Mouse (Mus musculus) G1E (cell line): ENCODE results near the gene Bcap29. TPM values are rescaled to one million over a fixed set of nuclear protein-coding genes. Genes with fewer than 3 reads are reported as not detected.

Experiments used
- ATAC-seq: 2 replicates; pipeline ENCODE4 v1.8.0; 2016; ENCODE audit warnings: mild to moderate bottlenecking; ENCODE audit not compliant: insufficient number of reproducible peaks, poor library complexity, low FRiP score, severe bottlenecking; ENCODE audit errors: extremely low read depth
- DNase-seq: peaks from one replicate; pipeline ENCODE4 v3.0.0; 2012; ENCODE audit warnings: low spot score
- H3K27me3 ChIP-seq: 2 replicates; pipeline ENCODE4 v1.6.1; 2012; ENCODE audit warnings: mild to moderate bottlenecking, low read length, inconsistent platforms; ENCODE audit not compliant: insufficient read depth
- H3K36me3 ChIP-seq: replicated peaks from 2 replicates; pipeline ENCODE3; 2012; ENCODE audit warnings: mild to moderate bottlenecking, inconsistent platforms
- H3K4me1 ChIP-seq: 2 replicates; pipeline ENCODE4 v1.6.1; 2012; ENCODE audit warnings: low read depth, low read length, inconsistent platforms, mixed read lengths; ENCODE audit not compliant: insufficient read depth
- H3K4me3 ChIP-seq: 2 replicates; pipeline ENCODE4 v1.5.1; 2012; ENCODE audit warnings: low read depth, mild to moderate bottlenecking, inconsistent platforms, low read length, moderate library complexity, mixed read lengths
- H3K9me3 ChIP-seq: replicated peaks from 2 replicates; pipeline ENCODE4 v1.6.1; 2012; ENCODE audit warnings: inconsistent platforms
- CTCF ChIP-seq: IDR thresholded peaks from 2 replicates; pipeline ENCODE4 v1.5.1; 2012; ENCODE audit warnings: low read depth, low read length, inconsistent platforms, mixed read lengths
- GATA1 ChIP-seq: IDR thresholded peaks from 2 replicates; pipeline ENCODE4 v1.6.1; 2012; ENCODE audit warnings: borderline replicate concordance, low read length, inconsistent platforms, mixed read lengths
- GATA2 ChIP-seq: IDR thresholded peaks from 2 replicates; pipeline ENCODE4 v1.6.1; 2012; ENCODE audit warnings: low read depth, low read length, inconsistent platforms, borderline replicate concordance
- POLR2AphosphoS5 ChIP-seq: IDR thresholded peaks from 2 replicates; pipeline ENCODE4 v1.6.1; 2012; ENCODE audit warnings: low read depth, low read length, inconsistent platforms; ENCODE audit not compliant: insufficient replicate concordance
- TAL1 ChIP-seq: conservative IDR thresholded peaks from 2 replicates; pipeline ENCODE4 v1.6.1; 2012; ENCODE audit warnings: low read depth, low read length, inconsistent platforms, mixed read lengths
- polyA plus RNA-seq: library from polyadenylated mRNA; stranded (reverse); fragments of >175 nt; gene quantifications from 2 replicates; pipeline ENCODE4 v1.2.3, GENCODE M21; 2012
- total RNA-seq, 2 experiments: library from RNA; stranded (forward) in 1 of 2; stranded (reverse) in 1 of 2; fragments of 200-1000 nt in 1 of 2; fragments of >200 nt in 1 of 2; fragmentation: Nextera tagmentation in 1 of 2; gene quantifications; 2 replicates each; pipeline ENCODE4 v1.2.3; 2014 to 2017

Gene Bcap29
- total and polyA plus RNA-seq, 3 experiments = 37.5 to 90.5 (median 47.6) TPM

GRCm38 (mm10) chr12:31608138-31608537 lies 26.3 kb downstream of the Bcap29 start:
- Histone ChIP-seq H3K4me3 (no peak overlapping the region), H3K27me3 (no peaks in the 10 kb centered on the region), H3K9me3 (no peaks in the 10 kb centered on the region), H3K4me1 (peaks cover 6% of the 10 kb centered on the region; the same call in 1 of the 2 replicates), H3K36me3 (peaks cover 77% of the 10 kb centered on the region)
- TF ChIP-seq GATA1 = no peak
- no peak for TF ChIP-seq GATA2
- TF ChIP-seq POLR2AphosphoS5 = no peak
- no peak for TF ChIP-seq CTCF
- TF ChIP-seq TAL1 = no peak
- ATAC-seq (no peak), DNase-seq (no peak)

- no peaks in the 10 kb centered on the region for H3K9me3 ChIP-seq
- no peak overlapping the region for H3K4me3 ChIP-seq
- no peaks in the 10 kb centered on the region for H3K27me3 ChIP-seq
- H3K36me3 ChIP-seq = peaks cover 68% of the 10 kb centered on the region
- DNase-seq (no peak), ATAC-seq (no peak)
- TF ChIP-seq CTCF (no peak), GATA1 (no peak), GATA2 (no peak), POLR2AphosphoS5 (no peak)
- H3K4me1 ChIP-seq = peaks cover 6% of the 10 kb centered on the region; the same call in 1 of the 2 replicates
Measured at GRCm38 (mm10) chr12:31604894-31605293, 29.6 kb downstream of the Bcap29 start.

- no peaks in the 10 kb centered on the region for H3K27me3 ChIP-seq
- DNase-seq (no peak), ATAC-seq (no peak)
- H3K9me3 ChIP-seq = no peaks in the 10 kb centered on the region
- peaks cover 72% of the 10 kb centered on the region for H3K36me3 ChIP-seq
- H3K4me3 ChIP-seq = no peak overlapping the region
- TF ChIP-seq POLR2AphosphoS5 (no peak), GATA1 (no peak), GATA2 (no peak), TAL1 (no peak), CTCF (no peak)
- H3K4me1 ChIP-seq = peaks cover 6% of the 10 kb centered on the region; the same call in 1 of the 2 replicates
Measured at GRCm38 (mm10) chr12:31603586-31603985, 30.9 kb downstream of the Bcap29 start.

- no peaks in the 10 kb centered on the region for H3K27me3 ChIP-seq
- H3K36me3 ChIP-seq = peaks cover 64% of the 10 kb centered on the region
- H3K4me1 ChIP-seq = no peaks in the 10 kb centered on the region; the same call in 1 of the 2 replicates
- ATAC-seq = no peak
- no peak for TF ChIP-seq GATA1
- TF ChIP-seq TAL1 = no peak
- TF ChIP-seq CTCF = no peak
- TF ChIP-seq POLR2AphosphoS5 = no peak
- TF ChIP-seq GATA2 = no peak
- H3K9me3 ChIP-seq = no peaks in the 10 kb centered on the region
- no peak for DNase-seq
- no peak overlapping the region for H3K4me3 ChIP-seq
Measured at GRCm38 (mm10) chr12:31594296-31594695, 40.2 kb downstream of the Bcap29 start.

- H3K4me3 ChIP-seq = no peak overlapping the region
- H3K9me3 ChIP-seq = peaks cover 4% of the 10 kb centered on the region
- DNase-seq (no peak), ATAC-seq (no peak)
- H3K36me3 ChIP-seq = peaks cover 45% of the 10 kb centered on the region
- no peaks in the 10 kb centered on the region; the same call in 1 of the 2 replicates for H3K4me1 ChIP-seq
- no peaks in the 10 kb centered on the region for H3K27me3 ChIP-seq
- TF ChIP-seq POLR2AphosphoS5 (no peak), GATA2 (no peak), TAL1 (no peak), CTCF (no peak), GATA1 (no peak)
Measured at GRCm38 (mm10) chr12:31592011-31592410, 42.4 kb downstream of the Bcap29 start.

GRCm38 (mm10) chr12:31583726-31584125 lies 50.7 kb downstream of the Bcap29 start:
- peaks cover 3% of the 10 kb centered on the region for H3K9me3 ChIP-seq
- TF ChIP-seq POLR2AphosphoS5 (no peak), GATA1 (no peak), CTCF (no peak), TAL1 (no peak), GATA2 (no peak)
- peaks cover 24% of the 10 kb centered on the region for H3K27me3 ChIP-seq
- no peak overlapping the region for H3K4me3 ChIP-seq
- H3K36me3 ChIP-seq = no peaks in the 10 kb centered on the region
- H3K4me1 ChIP-seq = no peaks in the 10 kb centered on the region
- ATAC-seq = no peak
- no peak for DNase-seq
